Mouse (Mus musculus): ENCODE measurements around the gene Mospd3. TPM values are rescaled to one million over a fixed set of nuclear protein-coding genes. Genes with fewer than 3 reads are reported as not detected.

Mospd3 gene
- polyA plus RNA-seq, 1 experiment from 2014 or later = 37.8 TPM

GRCm38 (mm10) chr5:137553000-137553399 lies 47.9 kb downstream of the Mospd3 start:
- DNase-seq = no peak
- Histone ChIP-seq H3K4me1 (ENCODE audit: insufficient read depth) (no peaks in the 10 kb centered on the region), H3K4me3 (ENCODE audit: low read depth, low read length) (peak overlapping the region; percentile 10; the same call in 1 of the 2 replicates), H3K27me3 (ENCODE audit: insufficient read depth, low read length) (peaks cover 16% of the 10 kb centered on the region), H3K36me3 (ENCODE audit: insufficient read depth) (no peaks in the 10 kb centered on the region), H3K4me2 (peak overlapping the region; percentile 51), H3K9me3 (ENCODE audit: low read depth, low read length) (no peaks in the 10 kb centered on the region), H3K9ac (no peak overlapping the region), H3K27ac (ENCODE audit: low read depth) (no peak overlapping the region)
- TF ChIP-seq CTCF (IDR thresholded peaks at IDR 0.05; ENCODE audit: low read depth) = no peak
- 31% methylated on average over 6 of the region's 6 CpGs for WGBS
- no peak for ATAC-seq (ENCODE audit: insufficient read depth)

- TF ChIP-seq CTCF (IDR thresholded peaks at IDR 0.05; ENCODE audit: low read depth) = peak; percentile 38; the same call in 1 of the 2 replicates
- Histone ChIP-seq H3K4me1 (ENCODE audit: insufficient read depth) (no peaks in the 10 kb centered on the region), H3K36me3 (ENCODE audit: insufficient read depth) (no peaks in the 10 kb centered on the region), H3K9me3 (ENCODE audit: low read depth, low read length) (no peaks in the 10 kb centered on the region), H3K4me2 (no peak overlapping the region), H3K27me3 (ENCODE audit: insufficient read depth, low read length) (peaks cover 16% of the 10 kb centered on the region), H3K9ac (no peak overlapping the region), H3K4me3 (ENCODE audit: low read depth, low read length) (no peak overlapping the region), H3K27ac (ENCODE audit: low read depth) (no peak overlapping the region)
- DNase-seq (no peak), ATAC-seq (ENCODE audit: insufficient read depth) (no peak)
- WGBS = 64% methylated on average over 5 of the region's 5 CpGs
These were observed 49.7 kb downstream of the Mospd3 start for GRCm38 (mm10) chr5:137551119-137551518.

GRCm38 (mm10) chr5:137549840-137550239 lies 51.0 kb downstream of the Mospd3 start:
- no peak overlapping the region for H3K9ac ChIP-seq
- no peak for TF ChIP-seq CTCF (IDR thresholded peaks at IDR 0.05; ENCODE audit: low read depth)
- no peak overlapping the region for H3K27ac ChIP-seq (ENCODE audit: low read depth)
- ATAC-seq (ENCODE audit: insufficient read depth) (no peak), DNase-seq (no peak)
- H3K9me3 ChIP-seq (ENCODE audit: low read depth, low read length) = no peaks in the 10 kb centered on the region
- H3K36me3 ChIP-seq (ENCODE audit: insufficient read depth) = no peaks in the 10 kb centered on the region
- peaks cover 12% of the 10 kb centered on the region for H3K27me3 ChIP-seq (ENCODE audit: insufficient read depth, low read length)
- no peak overlapping the region for H3K4me2 ChIP-seq
- 63% methylated on average over 2 of the region's 2 CpGs for WGBS
- H3K4me1 ChIP-seq (ENCODE audit: insufficient read depth) = no peaks in the 10 kb centered on the region
- no peak overlapping the region for H3K4me3 ChIP-seq (ENCODE audit: low read depth, low read length)

Other genes starting within 250 kb of the Mospd3 start
- gene Zan, start 124.0 kb downstream of the Mospd3 start, polyA plus RNA-seq (2014; fragmentation: Nextera tagmentation; extraction: Ambion mirVana) = 0.18 and 0.24 TPM in 2 replicates
- gene Pop7, start 98.5 kb downstream of the Mospd3 start, polyA plus RNA-seq (2014; fragmentation: Nextera tagmentation; extraction: Ambion mirVana) = 54.3 and 58.4 TPM in 2 replicates
- 11.1 and 11.6 TPM in 2 replicates for gene Gigyf1, start 82.5 kb downstream of the Mospd3 start, polyA plus RNA-seq (2014; fragmentation: Nextera tagmentation; extraction: Ambion mirVana)
- gene Epo, start 67.8 kb downstream of the Mospd3 start, polyA plus RNA-seq (2014; fragmentation: Nextera tagmentation; extraction: Ambion mirVana) = 0.37 and 0.38 TPM in 2 replicates
- 411 and 440 TPM in 2 replicates for gene Gnb2, start 67.5 kb downstream of the Mospd3 start, polyA plus RNA-seq (2014; fragmentation: Nextera tagmentation; extraction: Ambion mirVana)
- 0.26 TPM in 1 of 2 replicates, not detected in the other for gene Actl6b, start 47.5 kb downstream of the Mospd3 start, polyA plus RNA-seq (2014; fragmentation: Nextera tagmentation; extraction: Ambion mirVana)
- 0.31 and 0.47 TPM in 2 replicates for gene Tfr2, start 31.2 kb downstream of the Mospd3 start, polyA plus RNA-seq (2014; fragmentation: Nextera tagmentation; extraction: Ambion mirVana)
- gene Pcolce, start 12.7 kb upstream of the Mospd3 start, polyA plus RNA-seq (2014; fragmentation: Nextera tagmentation; extraction: Ambion mirVana) = 130 and 148 TPM in 2 replicates
- 0.19 TPM in 1 of 2 replicates, not detected in the other for gene Fbxo24, start 27.9 kb upstream of the Mospd3 start, polyA plus RNA-seq (2014; fragmentation: Nextera tagmentation; extraction: Ambion mirVana)
- gene Lrch4, start 28.1 kb upstream of the Mospd3 start, polyA plus RNA-seq (2014; fragmentation: Nextera tagmentation; extraction: Ambion mirVana) = 32.1 and 40.5 TPM in 2 replicates
- 9.2 and 11.7 TPM in 2 replicates for gene Gm20605, start 28.1 kb upstream of the Mospd3 start, polyA plus RNA-seq (2014; fragmentation: Nextera tagmentation; extraction: Ambion mirVana)
- gene Sap25, start 40.3 kb upstream of the Mospd3 start, polyA plus RNA-seq (2014; fragmentation: Nextera tagmentation; extraction: Ambion mirVana) = 6.4 and 8.1 TPM in 2 replicates
- 0.08 TPM in 1 of 2 replicates, not detected in the other for gene Irs3, start 44.7 kb upstream of the Mospd3 start, polyA plus RNA-seq (2014; fragmentation: Nextera tagmentation; extraction: Ambion mirVana)
- 10.9 and 12.2 TPM in 2 replicates for gene Agfg2, start 83.7 kb upstream of the Mospd3 start, polyA plus RNA-seq (2014; fragmentation: Nextera tagmentation; extraction: Ambion mirVana)
- gene Nyap1, start 140.5 kb upstream of the Mospd3 start, polyA plus RNA-seq (2014; fragmentation: Nextera tagmentation; extraction: Ambion mirVana) = 0.91 and 0.93 TPM in 2 replicates
- 127 TPM in 2 replicates for gene Tsc22d4, start 144.7 kb upstream of the Mospd3 start, polyA plus RNA-seq (2014; fragmentation: Nextera tagmentation; extraction: Ambion mirVana)
- 33.7 and 40.9 TPM in 2 replicates for gene Ppp1r35, start 177.8 kb upstream of the Mospd3 start, polyA plus RNA-seq (2014; fragmentation: Nextera tagmentation; extraction: Ambion mirVana)
- gene Mepce, start 186.6 kb upstream of the Mospd3 start, polyA plus RNA-seq (2014; fragmentation: Nextera tagmentation; extraction: Ambion mirVana) = 13.1 and 14.5 TPM in 2 replicates
- 25.9 and 26.1 TPM in 2 replicates for gene Zcwpw1, start 186.7 kb upstream of the Mospd3 start, polyA plus RNA-seq (2014; fragmentation: Nextera tagmentation; extraction: Ambion mirVana)
- 2.2 and 3.0 TPM in 2 replicates for gene Pilra, start 235.2 kb upstream of the Mospd3 start, polyA plus RNA-seq (2014; fragmentation: Nextera tagmentation; extraction: Ambion mirVana)